Mouse (Mus musculus) mouse trophoblast stem cell (cell line): ENCODE measurements around the gene Fam102b.

Experiments
- in situ Hi-C, 2 experiments: fragments of 300-500 bp; cut with MseI, MboI; formaldehyde crosslinking; loops; 2 replicates in 1 of 2; 3 replicates in 1 of 2; pipeline ENCODE4 v1.15.1; 2025

Fam102b gene

GRCm38 (mm10) chr3:108961655-108962054 is 65.8 kb downstream of the Fam102b start:
- in situ Hi-C loops, result no loop called here

DNA sequence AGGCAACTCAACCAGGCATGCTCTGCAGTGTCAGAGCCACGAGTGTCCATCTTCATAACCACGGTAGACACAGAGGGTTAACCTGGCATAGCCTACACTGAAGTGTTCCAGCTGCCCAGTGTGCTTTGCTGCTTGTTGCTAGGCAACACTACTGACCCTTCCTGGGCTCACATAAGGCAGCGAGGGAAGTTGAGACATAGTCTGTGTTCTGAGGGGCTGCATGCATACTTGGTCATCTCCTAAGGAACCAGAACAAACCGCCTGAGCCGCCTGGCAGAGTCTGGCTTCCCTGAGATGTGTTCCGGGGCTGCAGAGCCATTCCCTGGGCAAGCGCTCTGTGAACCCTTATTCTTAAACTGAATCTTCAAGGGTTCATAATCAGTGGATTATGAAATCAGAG is 66.2 kb downstream of the Fam102b start:
- in situ Hi-C loops, result no loop called here

DNA sequence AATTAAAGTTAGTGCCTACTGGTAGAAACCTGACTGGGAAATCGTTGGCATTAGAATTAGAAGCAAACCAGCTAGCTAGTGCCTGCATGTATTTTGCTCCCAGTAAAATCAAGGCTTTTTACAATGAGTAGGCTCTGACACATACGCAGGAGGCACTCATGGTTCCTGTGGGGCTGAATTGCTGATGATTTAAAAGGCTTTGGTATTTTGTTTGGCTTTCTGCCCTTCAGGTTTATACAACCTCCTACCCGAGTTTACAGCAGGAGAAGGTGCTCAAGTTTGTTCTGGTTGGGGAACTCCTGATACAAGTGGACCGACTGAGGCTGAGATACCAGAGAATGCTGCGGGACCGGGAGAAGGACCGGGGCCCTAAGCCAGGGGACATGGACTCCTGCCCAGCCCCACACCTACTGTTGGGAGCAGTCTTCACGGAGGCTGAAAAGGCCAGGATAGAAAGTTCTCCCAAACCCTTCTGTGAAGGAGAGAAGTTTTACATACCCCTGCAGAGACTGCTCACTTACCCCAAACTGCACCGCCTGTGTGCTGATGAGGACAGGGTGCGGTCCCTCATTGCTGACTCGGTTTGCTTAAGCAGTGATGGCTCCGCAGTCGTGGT is 67.6 kb downstream of the Fam102b start:
- in situ Hi-C loops, result no loop called here

DNA sequence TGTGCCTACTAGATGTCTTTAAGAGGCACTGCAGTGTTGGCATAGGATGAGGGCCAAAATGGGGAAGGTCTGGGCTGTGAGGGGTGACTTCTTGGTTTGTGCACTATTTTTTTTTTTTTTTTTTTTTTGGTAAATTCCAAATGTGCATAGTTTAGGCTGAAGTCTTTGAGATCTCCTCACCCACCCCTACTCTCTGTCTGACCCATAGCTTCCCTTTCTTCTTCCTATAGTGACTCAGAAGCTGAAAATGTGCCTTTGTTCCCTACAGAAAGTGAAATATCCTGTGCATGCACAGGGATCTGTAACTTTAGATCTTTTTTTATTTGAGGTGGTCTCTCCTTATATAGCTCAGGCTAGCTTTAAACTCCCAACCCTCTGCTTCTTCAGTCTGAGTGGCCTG is 69.4 kb downstream of the Fam102b start:
- in situ Hi-C loops, result no loop called here

- in situ Hi-C loops, result no loop called here
These were observed 86.4 kb downstream of the Fam102b start for GRCm38 (mm10) chr3:108940996-108941395.

GRCm38 (mm10) chr3:108940001-108940633 is 87.3 kb downstream of the Fam102b start, which contains the start of gene Gm9857:
Gene Gm9857 (minus strand): TSS chr3:108940445.
- in situ Hi-C loops, result no loop called here

GRCm38 (mm10) chr3:108939573-108939972 is 87.8 kb downstream of the Fam102b start, which contains the start of gene Henmt1:
Gene Henmt1 (plus strand): TSS chr3:108939873.
- in situ Hi-C loops, result no loop called here

DNA sequence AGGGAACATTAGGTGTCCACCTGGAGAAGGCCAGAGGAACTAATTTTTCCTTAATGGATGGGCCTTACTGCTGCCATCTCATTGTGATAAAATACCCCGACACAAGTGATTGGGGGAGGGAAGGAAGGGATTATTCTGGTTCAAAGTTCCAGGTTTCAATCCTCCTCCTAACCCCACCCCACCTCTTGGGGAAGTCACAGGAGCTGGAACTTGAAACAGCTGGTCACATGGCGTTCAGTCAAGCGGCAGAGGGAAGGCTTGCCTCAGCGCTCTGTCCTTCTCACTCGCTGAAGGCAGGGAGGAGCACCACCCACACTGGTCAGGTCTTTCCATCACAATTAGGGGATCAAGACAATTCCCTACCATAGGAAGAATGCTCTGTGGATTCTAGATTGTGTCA is 88.7 kb downstream of the Fam102b start:
- in situ Hi-C loops, result no loop called here

DNA sequence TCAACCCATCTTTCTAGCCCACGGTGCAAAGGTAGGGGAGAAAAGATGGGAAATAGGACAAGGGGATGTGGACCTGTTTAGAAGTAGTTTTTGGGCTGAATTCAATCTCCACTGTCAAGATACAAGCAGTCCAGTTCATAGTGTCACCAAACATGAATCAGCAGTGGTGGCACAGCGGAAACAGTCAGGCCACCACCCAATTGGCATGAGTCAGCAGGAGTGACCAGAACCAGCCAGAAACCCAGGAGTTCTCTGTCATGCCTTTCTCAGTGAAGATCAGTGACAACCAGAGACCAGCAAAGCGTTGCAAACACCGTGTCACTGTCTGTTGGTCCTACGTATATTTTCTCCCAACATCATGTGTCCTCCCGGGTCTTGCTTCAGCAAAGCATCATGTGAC is 93.8 kb downstream of the Fam102b start:
- in situ Hi-C loops, result no loop called here

GRCm38 (mm10) chr3:108926308-108926707 is 101.1 kb downstream of the Fam102b start:
- in situ Hi-C loops, result no loop called here

DNA sequence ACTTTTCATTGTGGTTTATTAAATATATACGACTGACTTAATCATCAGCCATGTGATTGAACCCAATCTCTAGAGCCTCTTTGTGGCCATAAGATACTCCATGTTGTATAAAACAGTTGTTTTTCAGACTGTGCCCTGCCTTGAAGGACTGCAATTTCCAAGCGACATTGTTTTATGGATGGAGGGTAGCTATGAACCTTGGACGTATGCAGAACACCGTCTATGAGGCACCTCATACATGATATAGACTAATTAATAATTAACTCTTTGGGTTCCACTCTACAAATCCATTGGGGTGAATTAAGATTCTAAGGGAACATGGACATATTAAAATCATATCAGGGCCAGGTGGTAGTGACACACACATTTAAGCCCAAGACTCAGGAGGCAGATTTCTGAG is 101.7 kb downstream of the Fam102b start:
- in situ Hi-C loops, result no loop called here

- in situ Hi-C loops, result no loop called here
These were observed 105.6 kb downstream of the Fam102b start for GRCm38 (mm10) chr3:108921822-108922221.
